Mouse (Mus musculus): ENCODE measurements at regions not wholly inside any gene's neighbourhood (a gene's known extent, or its start where the extent isn't known, plus 50 kb on each side); places are given as distances from the start of the nearest gene placed in this dataset.
"Not testable (repeated sequence)": the region's sequence is repeated elsewhere in the genome, so short reads cannot be mapped to it uniquely, and the experiment has no call there.

DNA sequence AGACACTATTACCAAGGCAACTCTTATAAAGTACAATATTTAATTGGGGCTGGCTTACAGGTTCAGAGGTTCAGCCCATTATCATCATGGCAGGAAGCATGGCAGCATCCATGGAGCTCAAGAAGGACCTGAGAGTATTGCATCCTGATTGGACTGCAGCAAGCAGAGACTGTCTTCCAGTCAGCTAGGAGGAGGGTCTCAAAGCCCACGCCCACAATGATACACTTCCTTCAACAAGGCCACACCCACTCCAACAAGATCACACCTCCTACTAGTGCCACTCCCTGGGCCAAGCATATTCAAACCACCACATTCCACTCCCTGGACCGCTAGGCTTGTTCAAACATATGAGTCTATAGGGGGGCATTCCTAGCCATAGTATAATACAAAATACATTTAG, 78.6 kb upstream of the Slc25a13 start:
- TF ChIP-seq GATA1 (IDR thresholded peaks at IDR 0.05; ENCODE audit: borderline replicate concordance, low read length); FLI1 (IDR thresholded peaks at IDR 0.05; ENCODE audit: low read length): not testable (repeated sequence)

Data from megakaryocyte, embryonic 14.5 days (primary cell).